Mouse (Mus musculus) thymus, adult 2 months (tissue): ENCODE measurements around the gene Sectm1b. TPM values are rescaled to one million over a fixed set of nuclear protein-coding genes. Genes with fewer than 3 reads are reported as not detected.
"Not testable (repeated sequence)": the region's sequence is repeated elsewhere in the genome, so short reads cannot be mapped to it uniquely, and the experiment has no call there.

Source experiments
- DNase-seq: peaks from one replicate; pipeline ENCODE4 v3.0.0; 2021
- H3K27ac ChIP-seq: fragments of 200-500 bp; 2 replicates; pipeline ENCODE4 v1.5.1; 2012; ENCODE audit warnings: low read length, control low read depth; ENCODE audit not compliant: control insufficient read depth, insufficient read depth
- H3K27me3 ChIP-seq: fragments of 200-500 bp; 2 replicates; pipeline ENCODE4 v1.6.1; 2012; ENCODE audit warnings: mild to moderate bottlenecking, low read length, moderate library complexity, mixed read lengths; ENCODE audit not compliant: control insufficient read depth, insufficient read depth
- H3K36me3 ChIP-seq: fragments of 200-500 bp; 2 replicates; pipeline ENCODE4 v1.6.1; 2012; ENCODE audit warnings: mild to moderate bottlenecking, low read length, moderate library complexity; ENCODE audit not compliant: control insufficient read depth, insufficient read depth
- H3K4me1 ChIP-seq: fragments of 200-500 bp; replicated peaks from 2 replicates; pipeline ENCODE4 v1.6.1; 2012; ENCODE audit warnings: low read length; ENCODE audit not compliant: control insufficient read depth, insufficient read depth
- H3K4me3 ChIP-seq: fragments of 200-500 bp; 2 replicates; pipeline ENCODE4 v1.5.1; 2012; ENCODE audit warnings: mild to moderate bottlenecking, low read length, control low read depth, moderate library complexity; ENCODE audit not compliant: control insufficient read depth, insufficient read depth
- CTCF ChIP-seq: fragments of 200-500 bp; IDR thresholded peaks from 2 replicates; pipeline ENCODE4 v1.5.1; 2012; ENCODE audit warnings: mild to moderate bottlenecking, control low read depth, low read length, moderate library complexity, borderline replicate concordance; ENCODE audit not compliant: control insufficient read depth, poor library complexity, insufficient read depth; ENCODE audit errors: extremely low read depth
- POLR2A ChIP-seq: fragments of 200-500 bp; IDR thresholded peaks from 2 replicates; pipeline ENCODE4 v1.6.1; 2012; ENCODE audit warnings: mild to moderate bottlenecking, low read length, control low read depth, moderate library complexity; ENCODE audit not compliant: control insufficient read depth, poor library complexity, insufficient read depth; ENCODE audit errors: extremely low read depth
- WGBS: fragments of 180-500 bp; shearing (Covaris S2); methylation state at CpG from one replicate; pipeline ENCODE4 v1.1.7; 2018; 5-methylcytosine and 5-hydroxymethylcytosine counted together
- polyA plus RNA-seq: library from polyadenylated mRNA; depleted of rRNA; stranded (reverse); fragments of >200 nt; gene quantifications from 2 replicates; pipeline ENCODE4 v1.2.3, GENCODE M21; 2012

Sectm1b gene
- polyA plus RNA-seq, 1 experiment = 1.2 TPM

- no peaks in the 10 kb centered on the region for H3K27me3 ChIP-seq
- no peak overlapping the region for H3K4me3 ChIP-seq
- TF ChIP-seq CTCF (no peak), POLR2A (no peak)
- no peaks in the 10 kb centered on the region for H3K4me1 ChIP-seq
- no peaks in the 10 kb centered on the region for H3K36me3 ChIP-seq
- 80% methylated on average over 5 of the region's 5 CpGs for WGBS
- no peak overlapping the region for H3K27ac ChIP-seq
- no peak for DNase-seq
Measured at GRCm38 (mm10) chr11:121075655-121076054, 12.3 kb upstream of the Sectm1b start.

DNA sequence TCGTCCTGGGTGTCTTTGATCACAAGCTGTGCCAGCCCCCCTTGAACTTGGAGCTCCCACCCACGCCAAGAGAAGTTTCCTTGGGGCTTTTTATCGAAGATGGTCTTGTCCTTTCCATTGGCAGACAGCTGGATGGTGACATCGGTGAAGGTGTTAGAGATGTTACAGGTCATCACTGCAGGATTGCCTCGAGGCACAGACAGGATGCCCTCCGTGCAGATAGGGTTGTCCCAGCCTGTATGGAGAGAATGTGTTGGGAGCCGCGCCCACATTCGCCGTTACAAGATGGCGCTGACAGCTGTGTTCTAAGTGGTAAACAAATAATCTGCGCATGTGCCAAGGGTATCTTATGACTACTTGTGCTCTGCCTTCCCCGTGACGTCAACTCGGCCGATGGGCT lies 6.3 kb upstream of the Sectm1b start:
- H3K4me3 ChIP-seq, H3K27ac ChIP-seq, H3K27me3 ChIP-seq, H3K4me1 ChIP-seq, H3K36me3 ChIP-seq, DNase-seq: not testable (repeated sequence)
- WGBS = 95% methylated on average over 12 of the region's 16 CpGs

DNA sequence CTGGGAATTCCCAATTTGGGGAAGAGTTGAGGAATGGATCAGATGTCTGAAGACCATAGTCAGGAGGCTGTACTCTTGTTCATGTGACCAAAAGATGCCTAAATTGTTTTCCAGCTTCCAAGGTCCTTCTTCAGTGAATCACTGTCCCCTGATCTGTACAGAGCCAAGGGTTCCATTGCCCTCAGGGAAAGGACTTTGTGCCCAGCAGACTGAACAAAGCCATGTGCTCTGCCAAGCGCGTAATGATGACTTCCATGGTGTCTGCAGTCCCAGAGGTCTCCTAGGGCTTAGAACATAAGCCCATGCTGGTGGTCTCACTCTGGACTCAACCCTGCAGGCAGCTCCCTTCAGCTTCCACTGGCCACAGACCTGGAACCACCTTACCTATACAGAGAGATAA lies 4.5 kb upstream of the Sectm1b start:
- Histone ChIP-seq H3K4me3 (no peak overlapping the region), H3K4me1 (no peaks in the 10 kb centered on the region), H3K27ac (no peak overlapping the region), H3K27me3 (no peaks in the 10 kb centered on the region), H3K36me3 (no peaks in the 10 kb centered on the region)
- no peak for TF ChIP-seq CTCF
- no peak for TF ChIP-seq POLR2A
- no peak for DNase-seq
- 98% methylated on average over 2 of the region's 2 CpGs for WGBS

- TF ChIP-seq POLR2A (no peak), CTCF (no peak)
- WGBS = 49% methylated on average over 3 of the region's 3 CpGs
- no peak for DNase-seq
- Histone ChIP-seq H3K36me3 (no peaks in the 10 kb centered on the region), H3K4me3 (no peak overlapping the region), H3K4me1 (no peaks in the 10 kb centered on the region), H3K27ac (no peak overlapping the region), H3K27me3 (no peaks in the 10 kb centered on the region)
Measured at GRCm38 (mm10) chr11:121064197-121064596, 828 bp upstream of the Sectm1b start.

- no peak overlapping the region for H3K27ac ChIP-seq
- no peaks in the 10 kb centered on the region for H3K27me3 ChIP-seq
- 88% methylated on average over 8 of the region's 8 CpGs for WGBS
- H3K4me3 ChIP-seq = no peak overlapping the region
- no peak for DNase-seq
- H3K36me3 ChIP-seq = no peaks in the 10 kb centered on the region
- H3K4me1 ChIP-seq = no peaks in the 10 kb centered on the region
- TF ChIP-seq POLR2A (no peak), CTCF (no peak)
Measured at GRCm38 (mm10) chr11:121061615-121062014, 1.8 kb downstream of the Sectm1b start.

- not testable (repeated sequence) for H3K36me3 ChIP-seq, DNase-seq, H3K4me1 ChIP-seq, H3K27ac ChIP-seq, H3K27me3 ChIP-seq, H3K4me3 ChIP-seq
- whole genome bisulfite sequencing = 94% methylated on average over 6 of the region's 6 CpGs
Measured at GRCm38 (mm10) chr11:121060401-121061067, 2.8 kb downstream of the Sectm1b start.

- WGBS = 95% methylated on average over 4 of the region's 4 CpGs
- no peak overlapping the region for H3K27ac ChIP-seq
- H3K27me3 ChIP-seq = no peaks in the 10 kb centered on the region
Measured at GRCm38 (mm10) chr11:121059471-121059870, 3.9 kb downstream of the Sectm1b start.

More at GRCm38 (mm10) chr11:121059471-121059870, 3.9 kb downstream of the Sectm1b start:
- TF ChIP-seq CTCF = no peak
- no peak for TF ChIP-seq POLR2A
- Histone ChIP-seq H3K36me3 (no peaks in the 10 kb centered on the region), H3K4me1 (no peaks in the 10 kb centered on the region), H3K4me3 (no peak overlapping the region)
- DNase-seq = no peak
